Mouse (Mus musculus): ENCODE measurements at regions not wholly inside any gene's neighbourhood (a gene's known extent, or its start where the extent isn't known, plus 50 kb on each side); places are given as distances from the start of the nearest gene placed in this dataset.

DNA sequence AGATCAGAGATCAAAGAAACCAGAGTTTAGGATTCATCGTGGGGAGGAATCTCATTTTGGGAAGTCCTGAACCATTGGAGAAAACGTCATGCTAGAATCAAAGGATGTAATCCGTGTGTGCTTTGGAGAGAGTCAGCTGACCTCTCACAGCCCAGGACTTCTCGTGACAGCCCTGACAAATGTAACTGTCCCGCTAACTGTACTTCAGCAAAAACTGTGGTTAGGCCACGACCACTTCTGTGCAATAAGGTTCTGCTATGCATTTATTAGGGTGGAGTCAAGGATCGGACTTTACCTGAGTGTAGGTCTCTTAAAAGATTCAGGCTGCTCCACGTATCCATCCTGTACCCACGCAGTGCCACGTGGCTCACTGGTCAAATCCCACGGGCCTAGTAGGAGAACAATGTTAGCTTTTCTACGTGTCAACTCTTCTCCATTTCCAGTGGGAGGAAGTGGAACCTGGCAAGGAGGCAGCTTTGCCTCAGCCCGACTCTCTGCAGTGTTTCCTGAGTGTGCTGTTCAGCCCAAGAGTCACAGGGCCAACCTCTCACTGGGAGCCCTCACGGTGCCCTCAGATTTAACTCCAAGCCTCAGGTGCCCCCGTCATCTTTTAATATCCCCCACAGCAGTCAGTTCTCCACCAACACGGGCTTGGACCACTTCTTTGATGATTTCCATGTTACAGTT is 88.1 kb downstream of the Il12a start:
- Histone ChIP-seq H3K27ac (ENCODE audit: insufficient read depth, low read length) (no peak overlapping the region), H3K4me3 (ENCODE audit: insufficient read depth, low read length) (no peak overlapping the region), H3K4me1 (ENCODE audit: control insufficient read depth, insufficient read depth, low read length) (no peaks in the 10 kb centered on the region)
- no peak for TF ChIP-seq CTCF (IDR thresholded peaks at IDR 0.05; ENCODE audit: extremely low read depth, insufficient read depth, low read length)
- TF ChIP-seq POLR2A (IDR thresholded peaks at IDR 0.05; ENCODE audit: extremely low read depth, insufficient read depth, low read length), result no peak

DNA sequence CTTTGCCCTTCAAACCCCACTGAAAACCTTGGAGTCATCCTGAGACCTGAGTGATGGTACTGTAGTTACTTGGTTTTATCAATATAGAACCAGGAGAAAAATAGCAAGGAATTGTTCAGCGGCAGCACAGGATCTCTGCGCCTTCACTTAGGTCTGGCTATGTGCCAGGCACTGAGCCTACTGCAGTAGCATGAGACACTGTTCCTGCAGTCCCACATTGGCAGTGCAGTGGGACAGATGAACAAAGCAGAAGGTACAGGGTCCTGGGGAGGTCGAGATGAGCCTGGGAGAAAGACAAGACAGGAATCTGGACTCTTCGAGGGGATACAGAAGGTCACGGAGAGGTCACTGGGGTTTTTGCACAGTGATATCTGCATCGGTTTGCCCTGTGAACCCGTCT is 88.5 kb upstream of the 1110032F04Rik start:
- no peak overlapping the region for H3K4me3 ChIP-seq (ENCODE audit: insufficient read depth, low read length)
- H3K4me1 ChIP-seq (ENCODE audit: control insufficient read depth, insufficient read depth, low read length), result no peaks in the 10 kb centered on the region
- TF ChIP-seq POLR2A (IDR thresholded peaks at IDR 0.05; ENCODE audit: extremely low read depth, insufficient read depth, low read length) (no peak), CTCF (IDR thresholded peaks at IDR 0.05; ENCODE audit: extremely low read depth, insufficient read depth, low read length) (no peak)
- no peak overlapping the region for H3K27ac ChIP-seq (ENCODE audit: insufficient read depth, low read length)

DNA sequence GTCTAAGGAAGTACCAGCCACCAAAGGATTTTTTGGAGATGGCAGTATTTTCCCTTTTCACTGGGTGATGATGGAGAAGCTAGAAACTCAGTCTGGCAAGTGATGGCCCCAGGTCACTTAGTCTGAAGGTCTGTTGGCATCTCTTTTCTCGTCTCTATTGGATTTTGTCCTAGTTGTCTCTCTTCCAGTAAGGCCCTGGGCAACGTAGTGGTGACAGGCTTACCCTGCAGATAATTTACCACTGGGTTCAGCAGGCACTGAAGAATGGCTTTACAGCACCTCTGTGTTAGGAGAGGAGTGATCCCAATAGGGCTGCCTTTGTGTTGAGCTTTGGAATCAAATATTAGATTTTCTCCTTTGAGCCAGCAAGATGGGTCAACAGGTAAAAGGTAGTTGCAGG is 87.9 kb upstream of the 1110032F04Rik start:
- TF ChIP-seq POLR2A (IDR thresholded peaks at IDR 0.05; ENCODE audit: extremely low read depth, insufficient read depth, low read length) (no peak), CTCF (IDR thresholded peaks at IDR 0.05; ENCODE audit: extremely low read depth, insufficient read depth, low read length) (no peak)
- Histone ChIP-seq H3K4me1 (ENCODE audit: control insufficient read depth, insufficient read depth, low read length) (no peaks in the 10 kb centered on the region), H3K4me3 (ENCODE audit: insufficient read depth, low read length) (no peak overlapping the region), H3K27ac (ENCODE audit: insufficient read depth, low read length) (no peak overlapping the region)

DNA sequence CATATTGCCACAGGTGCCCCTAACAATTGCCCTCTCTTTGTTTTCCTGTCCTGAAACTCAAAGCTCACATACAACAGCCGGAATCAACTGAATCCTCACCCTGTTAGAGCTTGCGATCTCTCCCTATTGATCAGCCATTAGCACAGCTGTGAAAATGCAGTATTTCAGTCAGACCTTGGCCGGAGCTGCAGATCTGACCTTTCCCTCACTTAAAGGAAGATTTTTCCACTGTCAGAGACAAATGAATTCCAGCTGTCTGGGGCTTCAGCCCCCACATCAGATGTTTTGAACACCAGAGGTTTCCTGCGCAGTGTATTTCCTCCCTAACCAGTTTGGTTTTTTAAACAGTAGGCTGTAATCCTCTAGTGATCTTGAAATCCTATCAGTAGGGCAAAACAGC is 87.0 kb upstream of the 1110032F04Rik start:
- Histone ChIP-seq H3K4me3 (ENCODE audit: insufficient read depth, low read length) (no peak overlapping the region), H3K27ac (ENCODE audit: insufficient read depth, low read length) (no peak overlapping the region), H3K4me1 (ENCODE audit: control insufficient read depth, insufficient read depth, low read length) (no peaks in the 10 kb centered on the region)
- TF ChIP-seq POLR2A (IDR thresholded peaks at IDR 0.05; ENCODE audit: extremely low read depth, insufficient read depth, low read length) (no peak), CTCF (IDR thresholded peaks at IDR 0.05; ENCODE audit: extremely low read depth, insufficient read depth, low read length) (no peak)

DNA sequence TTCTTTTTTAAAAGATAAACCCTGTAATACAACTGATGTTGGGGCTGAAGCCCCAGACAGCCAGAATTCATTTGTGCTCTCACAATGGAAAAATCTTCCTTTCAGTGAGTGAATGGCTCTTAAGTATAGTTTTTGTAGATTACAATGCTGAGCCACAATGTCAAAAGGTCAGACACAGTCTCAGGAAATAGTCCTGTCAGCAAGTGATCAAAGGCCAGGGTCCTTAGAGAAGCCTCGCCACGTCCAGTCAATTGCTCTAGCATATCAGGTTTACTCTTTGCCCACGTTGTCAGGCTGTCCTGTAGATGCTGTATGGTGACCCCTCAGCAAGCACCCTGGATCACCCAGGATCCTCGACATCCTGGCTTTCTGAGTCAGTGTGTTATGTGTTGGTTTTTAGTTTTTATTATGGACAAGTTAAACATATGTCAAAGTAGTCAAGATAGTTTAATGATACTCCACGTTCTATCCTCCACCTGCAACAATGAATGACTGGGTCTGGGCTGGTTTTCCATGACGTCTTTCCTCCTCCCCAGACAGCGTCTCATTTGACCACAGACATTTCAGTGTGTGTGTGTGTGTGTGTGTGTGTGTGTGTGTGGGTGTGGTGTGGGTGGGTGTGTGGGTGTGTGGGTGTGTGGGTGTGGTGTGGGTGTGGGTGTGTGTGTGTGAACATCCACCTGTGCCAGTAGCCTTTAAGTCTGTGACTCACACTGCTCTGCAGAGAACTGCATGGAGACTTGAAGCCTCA is 85.5 kb upstream of the 1110032F04Rik start:
- Histone ChIP-seq H3K27ac (ENCODE audit: insufficient read depth, low read length) (no peak overlapping the region), H3K4me3 (ENCODE audit: insufficient read depth, low read length) (no peak overlapping the region), H3K4me1 (ENCODE audit: control insufficient read depth, insufficient read depth, low read length) (no peaks in the 10 kb centered on the region)
- TF ChIP-seq CTCF (IDR thresholded peaks at IDR 0.05; ENCODE audit: extremely low read depth, insufficient read depth, low read length) (no peak), POLR2A (IDR thresholded peaks at IDR 0.05; ENCODE audit: extremely low read depth, insufficient read depth, low read length) (no peak)

DNA sequence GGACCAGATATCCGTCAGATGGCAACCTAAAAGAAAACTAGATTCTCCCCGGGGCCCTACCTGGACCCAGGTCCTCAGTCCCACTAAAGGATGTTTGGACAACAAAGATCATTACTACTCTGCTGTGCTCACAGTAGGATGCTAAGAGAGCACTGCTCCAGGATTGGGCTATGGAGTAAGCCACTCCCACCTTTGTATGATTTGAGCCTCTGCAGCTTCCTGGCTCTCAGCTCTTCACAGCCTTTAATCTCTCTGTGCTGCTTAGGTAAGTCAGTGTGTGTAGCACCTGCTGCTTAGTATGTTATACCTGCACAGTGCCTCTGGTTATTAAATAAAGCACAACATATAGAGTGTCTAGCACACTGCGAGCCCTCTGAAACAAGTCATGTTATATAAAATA is 82.6 kb upstream of the 1110032F04Rik start:
- Histone ChIP-seq H3K4me1 (ENCODE audit: control insufficient read depth, insufficient read depth, low read length) (no peaks in the 10 kb centered on the region), H3K27ac (ENCODE audit: insufficient read depth, low read length) (no peak overlapping the region), H3K4me3 (ENCODE audit: insufficient read depth, low read length) (no peak overlapping the region)
- TF ChIP-seq CTCF (IDR thresholded peaks at IDR 0.05; ENCODE audit: extremely low read depth, insufficient read depth, low read length) (no peak), POLR2A (IDR thresholded peaks at IDR 0.05; ENCODE audit: extremely low read depth, insufficient read depth, low read length) (no peak)

DNA sequence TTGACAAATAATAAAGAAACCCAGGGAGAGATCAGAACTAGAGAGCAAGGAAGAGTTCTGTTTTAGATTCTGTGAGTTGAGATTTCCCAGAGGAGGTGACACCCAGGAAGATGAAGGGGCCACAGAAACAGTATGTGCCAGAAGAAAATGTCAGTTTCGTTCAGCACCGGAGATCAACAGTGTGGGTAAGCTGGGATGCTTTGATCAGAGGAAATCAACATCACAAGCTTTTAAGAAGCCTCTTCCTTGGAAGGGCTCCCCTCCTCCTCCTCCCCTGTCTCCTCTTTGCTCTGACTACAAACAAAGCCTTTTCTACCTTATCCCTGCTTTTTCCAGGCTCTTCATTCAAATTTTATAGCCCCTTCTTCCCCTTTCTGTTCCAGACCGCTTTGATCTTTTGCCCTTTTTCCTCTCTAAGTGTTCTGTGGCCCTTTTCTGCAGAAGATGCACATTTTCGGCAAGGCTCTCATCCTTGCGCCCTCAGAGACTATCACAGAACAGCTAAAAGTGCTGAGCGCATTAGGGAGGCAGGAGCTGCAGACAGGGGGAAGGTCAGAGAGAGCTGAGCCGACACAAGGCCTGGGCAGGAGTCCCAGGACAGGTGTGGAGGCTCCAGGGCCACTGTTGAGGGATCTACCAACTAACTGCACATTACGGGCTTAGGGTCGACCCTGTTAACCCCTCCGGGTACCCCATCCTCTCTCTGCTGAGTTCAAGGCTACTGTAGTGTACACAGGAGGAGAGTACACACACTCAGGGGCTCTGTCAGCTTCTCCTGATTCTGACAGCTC is 81.8 kb upstream of the 1110032F04Rik start:
- Histone ChIP-seq H3K4me1 (ENCODE audit: control insufficient read depth, insufficient read depth, low read length) (no peaks in the 10 kb centered on the region), H3K27ac (ENCODE audit: insufficient read depth, low read length) (no peak overlapping the region), H3K4me3 (ENCODE audit: insufficient read depth, low read length) (no peak overlapping the region)
- TF ChIP-seq CTCF (IDR thresholded peaks at IDR 0.05; ENCODE audit: extremely low read depth, insufficient read depth, low read length), result no peak
- no peak for TF ChIP-seq POLR2A (IDR thresholded peaks at IDR 0.05; ENCODE audit: extremely low read depth, insufficient read depth, low read length)

DNA sequence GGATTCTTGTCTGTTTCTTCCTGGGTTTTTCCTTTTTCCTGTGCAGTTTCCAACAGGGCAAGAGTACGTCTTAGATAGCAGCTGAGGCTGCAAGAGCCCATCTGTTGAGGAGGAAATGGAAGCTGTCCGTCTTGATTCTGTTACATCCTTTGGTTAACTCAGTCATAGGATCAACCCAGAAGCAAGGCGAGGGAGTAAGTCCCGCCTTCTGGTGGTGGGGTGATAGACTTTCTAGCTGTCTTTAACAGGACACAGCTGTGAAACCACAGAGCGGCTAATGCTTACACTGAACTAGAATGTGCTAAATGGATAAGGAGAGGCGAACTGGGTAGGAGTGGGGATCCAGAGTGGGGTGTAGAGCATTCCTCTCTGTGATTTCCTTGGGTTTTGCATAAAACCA is 79.9 kb upstream of the 1110032F04Rik start:
- H3K4me1 ChIP-seq (ENCODE audit: control insufficient read depth, insufficient read depth, low read length), result no peaks in the 10 kb centered on the region
- no peak for TF ChIP-seq POLR2A (IDR thresholded peaks at IDR 0.05; ENCODE audit: extremely low read depth, insufficient read depth, low read length)
- TF ChIP-seq CTCF (IDR thresholded peaks at IDR 0.05; ENCODE audit: extremely low read depth, insufficient read depth, low read length), result no peak
- no peak overlapping the region for H3K27ac ChIP-seq (ENCODE audit: insufficient read depth, low read length)
- no peak overlapping the region for H3K4me3 ChIP-seq (ENCODE audit: insufficient read depth, low read length)

DNA sequence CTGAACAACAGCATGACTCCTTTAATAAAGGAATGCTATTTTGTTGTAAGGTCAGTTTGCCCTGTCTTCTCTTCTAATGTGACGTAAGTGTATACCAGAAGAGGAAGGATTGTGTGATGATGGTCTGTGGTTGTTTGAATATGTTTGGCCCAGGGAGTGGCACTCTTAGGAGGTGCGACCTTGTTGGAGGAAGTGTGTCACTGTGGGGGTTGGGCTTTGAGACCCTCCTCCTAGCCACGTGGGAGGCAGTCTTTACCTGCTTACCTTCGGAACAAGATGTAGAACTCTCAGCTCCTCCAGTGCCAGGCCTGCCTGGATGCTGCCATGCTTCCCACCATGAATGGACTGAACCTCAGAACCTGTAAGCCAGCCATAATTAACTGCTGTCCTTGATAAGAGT is 78.9 kb upstream of the 1110032F04Rik start:
- Histone ChIP-seq H3K4me1 (ENCODE audit: control insufficient read depth, insufficient read depth, low read length) (no peaks in the 10 kb centered on the region), H3K27ac (ENCODE audit: insufficient read depth, low read length) (no peak overlapping the region), H3K4me3 (ENCODE audit: insufficient read depth, low read length) (no peak overlapping the region)
- TF ChIP-seq CTCF (IDR thresholded peaks at IDR 0.05; ENCODE audit: extremely low read depth, insufficient read depth, low read length) (no peak), POLR2A (IDR thresholded peaks at IDR 0.05; ENCODE audit: extremely low read depth, insufficient read depth, low read length) (no peak)

Measured in cortical plate, adult 2 months (tissue).